Mouse (Mus musculus) T-cell, adult 2 months (primary cell): ENCODE data around the gene Foxo3.

Experiments
- DNase-seq: peaks from one replicate; pipeline ENCODE4 v3.0.0; 2022; ENCODE audit warnings: low spot score

Gene Foxo3

DNA sequence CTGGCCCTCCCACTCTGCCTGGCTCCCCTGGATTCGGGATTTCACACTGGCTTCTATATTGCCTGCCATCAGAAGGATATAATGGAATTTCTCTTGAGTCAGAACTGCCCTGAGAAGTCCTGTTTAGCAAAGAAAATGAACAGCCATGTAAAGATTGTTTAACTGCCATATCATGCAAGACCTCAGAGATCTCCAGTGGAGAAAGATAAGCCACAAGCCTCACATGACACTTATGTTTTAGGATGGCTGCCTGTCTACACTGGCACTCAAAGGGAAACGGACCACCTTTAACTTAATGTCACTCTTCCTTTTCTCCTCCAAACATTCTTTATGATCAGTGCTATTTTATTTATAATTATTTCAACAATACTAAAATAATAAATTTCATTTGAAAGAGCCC lies 26.6 kb downstream of the Foxo3 start:
- DNase-seq = no peak

- no peak for DNase-seq
Observed at GRCm38 (mm10) chr10:42248644-42249043, 27.9 kb downstream of the Foxo3 start.

GRCm38 (mm10) chr10:42248156-42248555 lies 28.4 kb downstream of the Foxo3 start:
- no peak for DNase-seq

GRCm38 (mm10) chr10:42247125-42247816 lies 29.3 kb downstream of the Foxo3 start:
- no peak for DNase-seq

DNA sequence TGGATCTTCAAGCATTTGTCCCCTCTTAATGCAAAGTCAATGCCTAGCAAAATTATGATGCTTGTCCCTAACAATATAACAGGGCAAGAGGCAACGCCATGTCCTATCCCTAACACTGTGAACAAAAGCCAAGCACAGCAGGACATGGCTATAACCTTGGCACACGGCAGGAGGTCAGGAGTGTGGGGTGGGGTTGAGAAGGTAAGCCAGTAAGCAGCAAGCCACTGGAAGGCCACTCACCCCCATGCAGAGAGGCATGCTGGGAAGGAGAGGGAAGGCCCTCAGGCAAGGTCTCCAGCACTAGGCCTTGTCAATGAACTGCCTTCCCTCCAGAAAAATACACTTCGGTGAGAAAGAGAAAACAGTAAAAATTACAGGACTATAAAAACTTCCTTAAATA lies 30.1 kb downstream of the Foxo3 start:
- no peak for DNase-seq

GRCm38 (mm10) chr10:42245636-42246035 lies 30.9 kb downstream of the Foxo3 start:
- DNase-seq = no peak

- no peak for DNase-seq
Observed at GRCm38 (mm10) chr10:42245256-42245601, 31.3 kb downstream of the Foxo3 start.

- no peak for DNase-seq
Observed at GRCm38 (mm10) chr10:42244420-42245255, 31.9 kb downstream of the Foxo3 start.

DNA sequence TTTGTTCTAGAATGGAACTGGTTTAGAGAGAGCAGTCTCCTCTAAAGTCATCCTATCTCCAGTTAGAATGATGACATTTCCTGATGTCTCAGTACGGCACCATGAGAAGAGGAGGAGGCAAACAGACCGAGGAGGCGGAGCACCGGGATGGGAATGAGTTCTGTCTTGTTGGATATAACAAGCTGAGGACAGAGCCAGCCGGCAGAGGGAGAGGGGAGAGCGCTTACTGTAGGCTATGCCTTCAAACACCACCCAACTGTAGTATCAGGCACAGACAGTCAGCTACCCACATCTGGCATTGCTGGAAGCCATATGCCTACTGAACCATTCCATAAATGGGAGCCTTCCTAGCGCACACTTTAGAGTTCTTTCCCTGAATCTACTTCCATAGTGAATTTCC lies 32.6 kb downstream of the Foxo3 start:
- no peak for DNase-seq

DNA sequence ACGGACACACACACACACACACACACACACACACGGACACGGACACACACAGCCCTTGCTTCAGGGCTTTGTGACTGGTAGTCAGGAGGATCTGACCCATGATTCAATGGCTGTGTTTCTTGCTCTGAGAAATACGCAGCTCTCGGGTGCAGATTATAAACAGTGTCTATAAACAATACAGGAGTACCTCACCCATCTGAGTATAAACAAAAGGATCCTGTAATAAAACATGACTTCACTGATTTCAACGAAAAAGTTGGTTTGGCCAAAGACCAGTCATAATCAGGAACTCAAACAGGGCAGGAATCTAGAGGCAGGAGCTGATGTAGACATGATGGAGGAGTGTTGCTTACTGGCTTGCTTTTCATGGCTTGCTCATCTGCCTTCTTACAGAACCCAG lies 34.1 kb downstream of the Foxo3 start:
- DNase-seq = no peak

DNA sequence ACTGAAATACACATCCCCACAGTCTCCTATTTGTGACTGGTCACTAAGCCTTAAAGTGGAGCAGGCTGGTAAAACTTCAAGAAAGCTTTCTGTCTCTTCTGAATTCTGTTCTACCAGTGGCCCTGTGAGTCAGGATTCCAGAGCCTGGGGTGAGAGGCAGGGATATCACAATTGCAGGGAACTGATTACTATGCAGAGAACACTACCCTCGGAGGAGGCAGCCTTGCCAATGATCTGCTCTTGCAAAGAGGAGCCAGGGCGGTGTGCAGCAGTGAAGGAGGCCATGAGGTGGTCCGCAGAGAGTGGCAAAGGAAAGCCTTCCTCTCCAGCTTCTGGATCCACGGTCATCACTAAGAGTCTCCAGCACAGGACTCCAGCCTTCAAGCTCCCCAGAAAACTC lies 34.8 kb downstream of the Foxo3 start:
- DNase-seq = no peak

DNA sequence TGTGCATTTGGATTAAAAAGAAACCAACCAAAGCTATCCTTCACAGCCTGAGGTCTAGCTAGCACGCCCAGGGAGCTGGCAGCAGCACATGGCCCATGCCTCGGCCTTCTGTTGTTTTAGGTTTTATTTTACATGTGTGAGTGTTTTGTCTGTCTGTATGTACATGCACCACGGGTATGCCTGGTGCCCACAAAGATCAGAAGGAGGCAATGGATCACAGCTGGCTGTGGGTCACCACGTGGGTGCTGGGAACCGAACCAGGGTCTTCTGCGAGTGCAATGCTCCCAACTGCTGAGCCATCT lies 36.8 kb downstream of the Foxo3 start:
- no peak for DNase-seq

- no peak for DNase-seq
Observed at GRCm38 (mm10) chr10:42238923-42239809, 37.4 kb downstream of the Foxo3 start.

DNA sequence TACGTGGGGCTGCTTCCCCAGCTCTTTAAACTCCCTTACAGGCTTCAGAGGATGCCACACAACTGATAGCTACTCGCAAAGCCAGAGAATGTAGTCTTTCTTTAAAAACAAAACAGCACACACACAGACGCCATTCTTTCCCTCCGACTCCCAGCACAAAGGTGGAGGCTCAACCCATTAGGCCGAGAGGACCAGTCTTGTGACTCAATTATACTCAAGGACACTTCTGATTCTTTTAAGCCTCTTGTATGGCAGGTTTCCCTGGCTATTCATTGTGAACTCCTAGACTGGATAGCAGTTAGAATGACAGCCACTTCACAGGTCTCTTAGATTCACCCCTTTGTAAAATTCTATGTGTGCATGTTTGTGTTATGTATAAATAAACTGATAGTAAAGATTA lies 38.3 kb downstream of the Foxo3 start:
- no peak for DNase-seq

DNA sequence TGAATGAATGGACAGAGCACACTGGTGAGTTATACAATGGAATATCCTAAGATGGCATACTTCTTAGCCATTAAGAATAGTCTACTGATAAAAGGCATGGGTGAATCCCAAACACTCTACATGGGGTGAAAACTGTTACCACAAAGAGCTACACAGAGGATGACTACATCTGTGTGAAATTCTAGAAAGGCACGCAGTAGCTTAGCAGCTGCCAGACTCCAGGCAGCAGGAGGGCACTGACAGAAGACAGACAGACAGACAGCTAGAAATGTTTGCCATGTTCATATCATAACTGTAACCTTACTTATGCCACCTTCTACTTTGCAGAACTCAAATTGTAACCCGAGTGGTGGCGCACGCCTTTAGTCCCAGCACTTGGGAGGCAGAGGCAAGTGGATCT lies 39.0 kb downstream of the Foxo3 start:
- no peak for DNase-seq

- DNase-seq = no peak
Observed at GRCm38 (mm10) chr10:42235321-42235720, 41.2 kb downstream of the Foxo3 start.

- no peak for DNase-seq
Observed at GRCm38 (mm10) chr10:42232977-42233376, 43.6 kb downstream of the Foxo3 start.

GRCm38 (mm10) chr10:42231847-42232246 lies 44.7 kb downstream of the Foxo3 start:
- no peak for DNase-seq

DNA sequence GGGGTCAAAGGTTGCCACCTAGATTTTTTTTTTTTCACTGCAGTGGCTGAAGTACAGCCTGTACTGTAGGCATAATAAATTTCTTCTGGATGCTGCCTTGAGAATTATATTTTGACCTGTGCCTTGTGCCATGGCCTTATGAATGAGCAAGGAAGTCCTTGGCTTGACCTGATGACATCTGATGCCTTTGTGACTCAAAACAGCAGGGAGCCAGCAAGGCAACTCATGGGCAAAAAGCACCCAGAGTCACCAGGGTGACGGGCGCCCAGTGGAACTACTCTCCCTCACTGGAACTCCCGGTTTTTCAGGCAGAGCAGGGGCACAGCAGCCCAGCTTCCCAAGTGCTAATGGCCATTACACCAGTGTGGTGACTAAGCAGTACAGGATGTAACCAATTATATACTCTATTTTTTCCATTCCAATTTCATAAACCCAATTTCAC lies 45.4 kb downstream of the Foxo3 start:
- DNase-seq = no peak

DNA sequence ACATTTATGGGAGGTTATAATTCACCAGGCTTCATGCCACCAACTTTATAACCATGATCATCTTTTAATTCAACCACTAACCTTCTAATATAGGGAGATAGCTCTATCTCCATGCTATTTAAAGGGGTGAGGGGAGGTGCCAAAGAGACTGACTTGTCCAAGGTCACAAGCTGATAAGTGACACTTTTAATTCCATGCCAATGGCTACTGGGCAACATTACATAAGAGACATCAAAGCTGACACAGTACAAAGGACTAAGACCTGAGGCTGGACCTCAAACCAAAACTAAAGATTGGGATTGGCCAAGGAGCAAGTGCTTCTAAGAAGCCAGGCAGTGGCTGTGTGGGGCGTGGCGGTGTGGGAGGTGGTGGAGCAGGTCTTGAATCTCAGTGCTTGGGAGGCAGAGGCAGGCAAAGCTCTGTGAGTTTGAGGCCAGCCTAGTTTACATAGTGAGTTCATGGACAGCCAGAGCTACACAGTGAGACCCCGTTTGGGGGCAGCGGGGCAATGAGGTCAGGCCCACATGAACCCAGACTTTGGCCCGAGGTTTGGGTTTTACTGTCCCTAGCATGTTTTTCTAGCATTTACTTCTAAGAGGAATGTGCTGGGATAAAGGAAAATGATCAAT lies 46.0 kb downstream of the Foxo3 start:
- DNase-seq = no peak

DNA sequence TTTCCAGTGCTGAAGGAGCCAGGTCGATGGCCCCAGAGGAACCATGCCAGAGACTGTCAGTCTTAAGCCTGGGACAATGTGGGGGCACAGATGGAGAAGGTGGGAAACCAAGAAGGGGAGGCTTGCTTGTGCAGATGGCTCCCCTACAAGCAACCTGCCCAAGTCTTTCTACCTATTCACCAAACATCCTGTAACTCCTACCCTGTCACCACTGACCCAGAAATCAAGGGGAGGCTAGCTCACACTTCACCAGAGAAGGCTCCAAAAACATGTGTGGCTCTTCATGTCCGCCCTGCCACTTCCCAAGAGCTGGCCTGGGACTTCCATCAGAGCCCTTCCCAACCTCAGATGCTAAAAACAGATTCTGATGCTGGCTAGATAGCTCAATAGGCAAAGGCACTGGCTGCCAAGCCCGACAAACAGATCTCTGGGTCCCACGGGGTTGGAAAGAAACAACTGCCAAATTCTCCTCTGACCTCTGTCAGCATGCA lies 48.8 kb downstream of the Foxo3 start:
- DNase-seq = no peak

- DNase-seq = peak; percentile 70
Observed at GRCm38 (mm10) chr10:42226176-42226575, 50.4 kb downstream of the Foxo3 start.
